Mouse (Mus musculus): ENCODE measurements around the gene Inhbb. TPM values are rescaled to one million over a fixed set of nuclear protein-coding genes. Genes with fewer than 3 reads are reported as not detected.
A peak's percentile ranks its signal among the peaks of the same experiment; 100 is the strongest.

Gene Inhbb
- polyA plus RNA-seq, 1 experiment from 2014 or later: 0.32 TPM

DNA sequence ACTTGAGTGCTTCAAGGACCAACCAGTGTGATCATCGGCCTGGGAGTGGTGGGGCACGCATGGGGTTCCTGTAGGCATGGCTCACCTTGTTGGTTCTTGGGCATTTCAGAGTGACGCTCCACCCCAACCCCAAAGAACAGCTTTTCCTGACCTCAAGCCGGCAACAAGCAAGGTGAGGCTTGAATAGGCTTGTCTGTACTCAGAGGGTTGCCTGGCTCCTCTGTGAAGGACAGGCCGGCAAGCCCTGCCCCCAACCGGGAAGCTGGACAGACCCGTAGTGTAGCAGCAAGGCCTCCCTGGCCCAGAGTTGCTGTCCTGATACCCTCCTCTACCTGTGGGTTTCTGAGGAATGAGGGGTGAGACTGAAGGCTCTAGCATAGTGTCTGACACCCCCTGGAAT, 12.9 kb downstream of the Inhbb start:
- no peak overlapping the region for H3K4me2 ChIP-seq (replicated peaks; ENCODE audit: low read depth, low read length)
- no peaks in the 10 kb centered on the region for H3K36me3 ChIP-seq (ENCODE audit: insufficient read depth, low read length)
- H3K9ac ChIP-seq (replicated peaks; ENCODE audit: low read length): no peak overlapping the region
- H3K9me3 ChIP-seq (ENCODE audit: low read length): no peaks in the 10 kb centered on the region
- peaks cover 6% of the 10 kb centered on the region; the same call in 1 of the 2 replicates for H3K4me1 ChIP-seq (ENCODE audit: insufficient read depth, low read length)
- H3K27ac ChIP-seq (ENCODE audit: low read length): no peak overlapping the region
- H3K27me3 ChIP-seq (ENCODE audit: insufficient read depth, low read length): no peaks in the 10 kb centered on the region
- no peak overlapping the region for H3K4me3 ChIP-seq (ENCODE audit: low read length)
- 83% methylated on average over 7 of the region's 7 CpGs for WGBS
- ATAC-seq (ENCODE audit: low FRiP score, low TSS enrichment): no peak

DNA sequence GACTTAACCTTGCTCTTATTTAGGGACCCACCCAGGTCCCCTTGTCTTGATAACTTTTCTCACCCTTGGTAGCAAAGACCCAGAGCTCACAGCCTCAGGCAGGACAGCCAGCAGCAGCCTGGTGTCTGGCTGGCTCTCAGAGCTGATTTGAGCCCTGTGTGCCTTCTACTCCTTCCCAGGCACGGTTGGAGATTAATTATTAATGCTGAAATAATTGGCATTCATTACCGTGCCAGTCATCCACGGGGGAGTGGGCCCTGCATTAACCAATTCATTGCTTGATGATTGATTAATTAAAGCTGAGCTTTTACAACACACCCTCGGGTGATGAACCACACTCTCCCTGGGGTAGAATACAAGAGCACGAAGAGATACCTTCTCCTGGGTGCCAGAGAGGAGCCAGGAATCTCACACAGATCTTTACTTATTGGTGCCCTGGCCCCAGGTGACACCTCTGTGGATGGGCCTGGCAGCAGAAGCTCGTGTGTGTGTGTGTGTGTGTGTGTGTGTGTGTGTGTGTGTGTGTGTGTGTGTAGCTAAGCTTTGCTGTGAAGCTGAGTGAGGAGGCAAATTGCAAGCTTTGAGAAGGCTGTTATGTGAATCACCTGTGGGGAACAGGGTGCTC, 14.2 kb downstream of the Inhbb start:
- H3K4me1 ChIP-seq (ENCODE audit: insufficient read depth, low read length): peaks cover 6% of the 10 kb centered on the region; the same call in 1 of the 2 replicates
- H3K27ac ChIP-seq (ENCODE audit: low read length): peak overlapping the region; percentile 35; the same call in 1 of the 2 replicates
- no peaks in the 10 kb centered on the region for H3K36me3 ChIP-seq (ENCODE audit: insufficient read depth, low read length)
- no peaks in the 10 kb centered on the region for H3K27me3 ChIP-seq (ENCODE audit: insufficient read depth, low read length)
- H3K9me3 ChIP-seq (ENCODE audit: low read length): no peaks in the 10 kb centered on the region
- peak; percentile 81; the same call in 1 of the 2 replicates for ATAC-seq (ENCODE audit: low FRiP score, low TSS enrichment)
- no peak overlapping the region for H3K4me3 ChIP-seq (ENCODE audit: low read length)
- H3K9ac ChIP-seq (replicated peaks; ENCODE audit: low read length): no peak overlapping the region
- no peak overlapping the region for H3K4me2 ChIP-seq (replicated peaks; ENCODE audit: low read depth, low read length)
- 32% methylated on average over 6 of the region's 6 CpGs for WGBS

DNA sequence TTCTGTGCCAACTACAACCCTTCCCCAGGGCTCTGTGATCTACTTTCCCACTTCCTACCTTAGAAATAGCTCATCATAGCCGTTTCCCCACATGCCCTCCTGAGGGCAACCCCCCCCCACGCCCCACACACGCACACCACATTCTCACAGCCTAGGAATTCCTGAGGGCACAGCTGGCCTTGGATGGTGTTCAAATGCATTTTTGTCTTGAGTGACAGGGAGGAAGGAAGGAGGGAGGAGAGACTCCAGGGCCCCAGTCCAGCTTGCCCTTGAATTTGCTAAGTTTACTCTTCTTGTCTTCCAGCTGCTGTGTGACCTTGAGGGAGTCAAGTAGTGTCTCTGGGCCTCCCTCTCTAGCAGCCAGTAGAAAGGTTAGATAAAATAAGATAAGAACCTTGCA, 17.2 kb downstream of the Inhbb start:
- Histone ChIP-seq H3K27ac (ENCODE audit: low read length) (no peak overlapping the region), H3K9ac (replicated peaks; ENCODE audit: low read length) (no peak overlapping the region), H3K9me3 (ENCODE audit: low read length) (no peaks in the 10 kb centered on the region), H3K36me3 (ENCODE audit: insufficient read depth, low read length) (no peaks in the 10 kb centered on the region), H3K4me3 (ENCODE audit: low read length) (no peak overlapping the region), H3K4me2 (replicated peaks; ENCODE audit: low read depth, low read length) (no peak overlapping the region), H3K4me1 (ENCODE audit: insufficient read depth, low read length) (peaks cover 6% of the 10 kb centered on the region; the same call in 1 of the 2 replicates), H3K27me3 (ENCODE audit: insufficient read depth, low read length) (no peaks in the 10 kb centered on the region)
- no peak for ATAC-seq (ENCODE audit: low FRiP score, low TSS enrichment)
- WGBS: 30% methylated on average over 3 of the region's 3 CpGs

DNA sequence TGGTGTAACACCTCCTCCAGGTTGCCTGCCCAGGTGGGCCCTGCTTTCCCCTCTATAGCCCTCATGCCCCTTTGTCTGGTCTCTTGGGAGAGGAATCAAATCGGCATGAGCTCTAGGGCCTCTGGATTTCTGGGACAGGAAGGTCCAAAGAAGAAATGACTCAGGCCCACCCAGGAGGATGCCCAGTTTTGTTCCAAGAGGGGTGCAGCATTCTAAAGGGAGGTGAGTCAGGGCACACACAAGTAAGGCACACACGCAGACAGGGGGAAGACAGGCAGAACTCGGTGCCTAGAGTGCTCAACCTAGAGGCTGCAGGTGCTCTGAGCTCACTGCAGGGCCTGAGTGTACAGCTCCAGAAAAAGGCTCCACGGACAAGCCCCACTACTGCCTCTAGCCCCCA, 17.7 kb downstream of the Inhbb start:
- H3K4me3 ChIP-seq (ENCODE audit: low read length): no peak overlapping the region
- H3K36me3 ChIP-seq (ENCODE audit: insufficient read depth, low read length): no peaks in the 10 kb centered on the region
- H3K27me3 ChIP-seq (ENCODE audit: insufficient read depth, low read length): no peaks in the 10 kb centered on the region
- H3K9ac ChIP-seq (replicated peaks; ENCODE audit: low read length): no peak overlapping the region
- H3K27ac ChIP-seq (ENCODE audit: low read length): no peak overlapping the region
- no peaks in the 10 kb centered on the region for H3K9me3 ChIP-seq (ENCODE audit: low read length)
- no peak overlapping the region for H3K4me2 ChIP-seq (replicated peaks; ENCODE audit: low read depth, low read length)
- 87% methylated on average over 4 of the region's 4 CpGs for WGBS
- peaks cover 6% of the 10 kb centered on the region; the same call in 1 of the 2 replicates for H3K4me1 ChIP-seq (ENCODE audit: insufficient read depth, low read length)
- no peak for ATAC-seq (ENCODE audit: low FRiP score, low TSS enrichment)

DNA sequence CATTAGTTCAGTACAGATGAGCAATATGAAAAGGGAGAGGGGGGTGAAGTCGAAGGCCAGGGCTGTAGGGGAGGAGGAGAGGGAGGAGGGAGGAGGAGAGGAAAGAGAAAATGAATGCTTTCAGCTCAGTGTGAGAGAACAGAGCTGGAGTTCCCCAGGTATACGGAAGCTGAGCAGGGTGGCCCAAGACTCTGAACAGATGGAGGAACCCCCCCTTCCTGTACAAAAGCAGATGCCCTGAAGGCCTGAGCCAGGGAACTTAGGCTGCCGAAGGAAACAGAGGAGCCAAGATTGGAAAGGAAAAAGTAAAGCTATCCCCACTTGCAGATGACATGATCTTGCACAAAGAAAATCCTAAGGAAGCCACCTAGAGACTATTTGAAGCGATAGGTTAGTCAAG, 20.8 kb downstream of the Inhbb start:
- Histone ChIP-seq H3K4me2 (replicated peaks; ENCODE audit: low read depth, low read length) (no peak overlapping the region), H3K9ac (replicated peaks; ENCODE audit: low read length) (no peak overlapping the region), H3K27me3 (ENCODE audit: insufficient read depth, low read length) (no peaks in the 10 kb centered on the region), H3K9me3 (ENCODE audit: low read length) (no peaks in the 10 kb centered on the region), H3K36me3 (ENCODE audit: insufficient read depth, low read length) (no peaks in the 10 kb centered on the region), H3K27ac (ENCODE audit: low read length) (no peak overlapping the region), H3K4me1 (ENCODE audit: insufficient read depth, low read length) (no peaks in the 10 kb centered on the region), H3K4me3 (ENCODE audit: low read length) (no peak overlapping the region)
- WGBS: 76% methylated on average over 4 of the region's 4 CpGs
- ATAC-seq (ENCODE audit: low FRiP score, low TSS enrichment): no peak

DNA sequence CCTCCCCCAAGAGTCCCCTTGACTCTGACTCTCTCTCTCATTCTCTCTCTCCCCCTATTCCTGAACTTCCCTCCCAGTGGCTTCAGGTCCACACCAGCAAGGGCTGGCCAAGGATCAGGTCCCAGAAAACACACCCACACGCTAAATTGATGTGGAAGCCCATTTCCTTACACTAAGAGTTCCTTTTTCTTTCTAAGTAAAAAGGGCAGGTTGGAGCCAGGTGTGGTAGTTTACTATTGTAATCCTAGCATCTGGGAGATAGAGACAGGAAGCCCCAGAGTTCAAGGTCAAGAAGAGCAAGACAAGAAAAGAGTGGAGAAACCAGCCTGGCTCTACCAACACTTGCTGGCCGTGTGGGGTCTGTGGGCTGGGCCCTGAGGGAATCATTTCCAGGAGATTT, 23.4 kb downstream of the Inhbb start:
- H3K4me3 ChIP-seq (ENCODE audit: low read length): no peak overlapping the region
- no peak overlapping the region for H3K27ac ChIP-seq (ENCODE audit: low read length)
- no peaks in the 10 kb centered on the region for H3K4me1 ChIP-seq (ENCODE audit: insufficient read depth, low read length)
- no peak overlapping the region for H3K9ac ChIP-seq (replicated peaks; ENCODE audit: low read length)
- no peaks in the 10 kb centered on the region for H3K36me3 ChIP-seq (ENCODE audit: insufficient read depth, low read length)
- no peak for ATAC-seq (ENCODE audit: low FRiP score, low TSS enrichment)
- WGBS: 66% methylated on average over 2 of the region's 2 CpGs
- no peaks in the 10 kb centered on the region for H3K9me3 ChIP-seq (ENCODE audit: low read length)
- no peaks in the 10 kb centered on the region for H3K27me3 ChIP-seq (ENCODE audit: insufficient read depth, low read length)
- no peak overlapping the region for H3K4me2 ChIP-seq (replicated peaks; ENCODE audit: low read depth, low read length)

GRCm38 (mm10) chr1:119397839-119398238, 24.2 kb downstream of the Inhbb start:
- Histone ChIP-seq H3K27me3 (ENCODE audit: insufficient read depth, low read length) (no peaks in the 10 kb centered on the region), H3K27ac (ENCODE audit: low read length) (no peak overlapping the region), H3K9ac (replicated peaks; ENCODE audit: low read length) (no peak overlapping the region), H3K4me2 (replicated peaks; ENCODE audit: low read depth, low read length) (no peak overlapping the region), H3K9me3 (ENCODE audit: low read length) (no peaks in the 10 kb centered on the region), H3K36me3 (ENCODE audit: insufficient read depth, low read length) (no peaks in the 10 kb centered on the region), H3K4me1 (ENCODE audit: insufficient read depth, low read length) (no peaks in the 10 kb centered on the region), H3K4me3 (ENCODE audit: low read length) (no peak overlapping the region)
- no peak for ATAC-seq (ENCODE audit: low FRiP score, low TSS enrichment)
- 82% methylated on average over 7 of the region's 7 CpGs for WGBS

DNA sequence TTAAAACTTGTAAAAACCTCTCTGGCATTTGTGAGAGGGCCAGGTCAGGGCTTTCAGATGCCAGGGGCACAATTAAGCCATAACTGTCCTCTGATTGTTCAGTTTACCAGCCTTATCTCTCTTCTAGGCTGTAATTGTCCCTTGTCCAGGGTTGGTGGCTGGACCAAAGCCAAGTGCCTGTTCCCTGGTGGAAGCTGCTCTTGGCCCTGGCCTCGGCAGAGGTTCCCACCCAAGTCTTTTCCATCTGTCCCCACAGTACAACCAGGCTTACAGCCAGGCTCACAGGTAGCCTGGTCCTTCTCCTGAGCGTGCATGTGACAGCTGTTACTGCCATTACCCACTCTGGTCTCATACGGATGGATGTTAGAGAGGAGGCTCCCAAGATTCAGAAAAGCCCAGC, 30.7 kb downstream of the Inhbb start:
- Histone ChIP-seq H3K36me3 (ENCODE audit: insufficient read depth, low read length) (no peaks in the 10 kb centered on the region), H3K9me3 (ENCODE audit: low read length) (no peaks in the 10 kb centered on the region), H3K9ac (replicated peaks; ENCODE audit: low read length) (no peak overlapping the region), H3K4me1 (ENCODE audit: insufficient read depth, low read length) (peaks cover 10% of the 10 kb centered on the region; the same call in 1 of the 2 replicates), H3K27me3 (ENCODE audit: insufficient read depth, low read length) (no peaks in the 10 kb centered on the region), H3K4me2 (replicated peaks; ENCODE audit: low read depth, low read length) (no peak overlapping the region), H3K27ac (ENCODE audit: low read length) (no peak overlapping the region), H3K4me3 (ENCODE audit: low read length) (no peak overlapping the region)
- ATAC-seq (ENCODE audit: low FRiP score, low TSS enrichment): no peak
- 64% methylated on average over 3 of the region's 3 CpGs for WGBS

DNA sequence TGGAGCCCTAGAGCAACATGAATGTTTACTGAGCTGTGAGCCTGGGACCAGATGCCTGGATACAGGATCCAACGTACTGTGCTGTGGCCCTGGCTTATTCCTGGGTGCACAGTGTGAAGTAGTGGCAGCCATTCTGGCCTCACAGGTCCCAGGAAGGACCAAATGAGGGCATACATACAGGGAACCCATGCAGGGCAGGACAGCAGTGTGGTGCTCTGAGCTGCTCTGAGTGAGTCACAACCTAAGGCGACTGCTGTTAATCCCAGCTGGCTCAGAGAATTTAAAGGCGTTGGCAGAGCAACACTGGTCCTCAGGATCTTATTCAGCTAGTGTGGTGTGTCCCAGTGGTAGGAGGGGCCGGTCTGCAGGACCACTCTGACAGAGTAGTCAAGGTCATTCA, 31.4 kb downstream of the Inhbb start:
- H3K27ac ChIP-seq (ENCODE audit: low read length): no peak overlapping the region
- 59% methylated on average over 4 of the region's 4 CpGs for WGBS
- H3K9me3 ChIP-seq (ENCODE audit: low read length): no peaks in the 10 kb centered on the region
- H3K4me3 ChIP-seq (ENCODE audit: low read length): no peak overlapping the region
- no peak for ATAC-seq (ENCODE audit: low FRiP score, low TSS enrichment)
- no peak overlapping the region for H3K9ac ChIP-seq (replicated peaks; ENCODE audit: low read length)
- no peaks in the 10 kb centered on the region for H3K36me3 ChIP-seq (ENCODE audit: insufficient read depth, low read length)
- H3K4me1 ChIP-seq (ENCODE audit: insufficient read depth, low read length): peaks cover 10% of the 10 kb centered on the region; the same call in 1 of the 2 replicates
- H3K4me2 ChIP-seq (replicated peaks; ENCODE audit: low read depth, low read length): no peak overlapping the region
- no peaks in the 10 kb centered on the region for H3K27me3 ChIP-seq (ENCODE audit: insufficient read depth, low read length)

GRCm38 (mm10) chr1:119389771-119390500, 32.1 kb downstream of the Inhbb start:
- ATAC-seq (ENCODE audit: low FRiP score, low TSS enrichment): no peak
- no peak overlapping the region for H3K9ac ChIP-seq (replicated peaks; ENCODE audit: low read length)
- H3K4me3 ChIP-seq (ENCODE audit: low read length): no peak overlapping the region
- no peaks in the 10 kb centered on the region for H3K27me3 ChIP-seq (ENCODE audit: insufficient read depth, low read length)
- H3K36me3 ChIP-seq (ENCODE audit: insufficient read depth, low read length): no peaks in the 10 kb centered on the region
- H3K4me1 ChIP-seq (ENCODE audit: insufficient read depth, low read length): peaks cover 10% of the 10 kb centered on the region; the same call in 1 of the 2 replicates
- H3K27ac ChIP-seq (ENCODE audit: low read length): no peak overlapping the region
- 76% methylated on average over 7 of the region's 7 CpGs for WGBS
- no peak overlapping the region for H3K4me2 ChIP-seq (replicated peaks; ENCODE audit: low read depth, low read length)
- no peaks in the 10 kb centered on the region for H3K9me3 ChIP-seq (ENCODE audit: low read length)

All from kidney, embryonic 16.5 days (tissue).